Mouse (Mus musculus): ENCODE measurements around the gene 2810459M11Rik. TPM values are rescaled to one million over a fixed set of nuclear protein-coding genes. Genes with fewer than 3 reads are reported as not detected.
"Not testable (repeated sequence)": the region's sequence is repeated elsewhere in the genome, so short reads cannot be mapped to it uniquely, and the experiment has no call there.

The 2810459M11Rik gene
- 0.35 and 0.74 TPM in 2 replicates for polyA plus RNA-seq (2014; fragmentation: Nextera tagmentation; extraction: Ambion mirVana)

GRCm38 (mm10) chr1:86045848-86046805 is at the start of gene 2810459M11Rik:
Gene 2810459M11Rik (plus strand): TSS chr1:86045863.
- H3K27ac ChIP-seq (ENCODE audit: low read depth, low read length): no peak within 1 kb of the TSS
- peak within 1 kb of the TSS; percentile 97 for H3K4me2 ChIP-seq

GRCm38 (mm10) chr1:85997221-85997620 is 48.4 kb upstream of the 2810459M11Rik start:
- no peaks in the 10 kb centered on the region for H3K4me1 ChIP-seq (ENCODE audit: control insufficient read depth, insufficient read depth, low read length)
- H3K27me3 ChIP-seq (ENCODE audit: control insufficient read depth, insufficient read depth, low read length): no peaks in the 10 kb centered on the region
- H3K27ac ChIP-seq (ENCODE audit: low read depth, low read length): no peak overlapping the region
- no peak overlapping the region for H3K4me3 ChIP-seq (ENCODE audit: low read depth, low read length)
- H3K36me3 ChIP-seq (ENCODE audit: control insufficient read depth, insufficient read depth, low read length): no peaks in the 10 kb centered on the region
- no peak overlapping the region for H3K4me2 ChIP-seq
- 78% methylated on average over 1 of the region's 1 CpGs for WGBS (ENCODE audit: insufficient replicate concordance)
- H3K9ac ChIP-seq (ENCODE audit: low read depth, low read length): no peak overlapping the region
- H3K9me3 ChIP-seq (replicated peaks; ENCODE audit: control insufficient read depth, low read length): no peaks in the 10 kb centered on the region
- ATAC-seq (replicated peaks; ENCODE audit: insufficient number of reproducible peaks, low FRiP score, low TSS enrichment): no peak

More at GRCm38 (mm10) chr1:86045848-86046805, at the start of gene 2810459M11Rik:
- peak within 1 kb of the TSS; percentile 59 for H3K9ac ChIP-seq (ENCODE audit: low read depth, low read length)
- no peaks in the 10 kb centered on the region for H3K36me3 ChIP-seq (ENCODE audit: control insufficient read depth, insufficient read depth, low read length)
- under 1% methylated on average over 101 of the region's 110 CpGs for WGBS (ENCODE audit: insufficient replicate concordance)
- ATAC-seq (replicated peaks; ENCODE audit: insufficient number of reproducible peaks, low FRiP score, low TSS enrichment): peak; percentile 53; the same call in 1 of the 2 replicates
- peaks cover 52% of the 10 kb centered on the region for H3K27me3 ChIP-seq (ENCODE audit: control insufficient read depth, insufficient read depth, low read length)
- no peaks in the 10 kb centered on the region; the same call in 1 of the 2 replicates for H3K9me3 ChIP-seq (replicated peaks; ENCODE audit: control insufficient read depth, low read length)
- peak within 1 kb of the TSS; percentile 57 for H3K4me3 ChIP-seq (ENCODE audit: low read depth, low read length)
- H3K4me1 ChIP-seq (ENCODE audit: control insufficient read depth, insufficient read depth, low read length): peaks cover 4% of the 10 kb centered on the region; the same call in 1 of the 2 replicates

GRCm38 (mm10) chr1:85998012-85998411 is 47.7 kb upstream of the 2810459M11Rik start:
- 78% methylated on average over 4 of the region's 4 CpGs for WGBS (ENCODE audit: insufficient replicate concordance)
- Histone ChIP-seq H3K4me1 (ENCODE audit: control insufficient read depth, insufficient read depth, low read length) (no peaks in the 10 kb centered on the region), H3K9ac (ENCODE audit: low read depth, low read length) (no peak overlapping the region), H3K4me3 (ENCODE audit: low read depth, low read length) (no peak overlapping the region), H3K9me3 (replicated peaks; ENCODE audit: control insufficient read depth, low read length) (no peaks in the 10 kb centered on the region), H3K4me2 (no peak overlapping the region), H3K27me3 (ENCODE audit: control insufficient read depth, insufficient read depth, low read length) (no peaks in the 10 kb centered on the region), H3K36me3 (ENCODE audit: control insufficient read depth, insufficient read depth, low read length) (no peaks in the 10 kb centered on the region), H3K27ac (ENCODE audit: low read depth, low read length) (no peak overlapping the region)
- no peak for ATAC-seq (replicated peaks; ENCODE audit: insufficient number of reproducible peaks, low FRiP score, low TSS enrichment)

- no peak overlapping the region for H3K27ac ChIP-seq (ENCODE audit: low read depth, low read length)
- H3K4me1 ChIP-seq (ENCODE audit: control insufficient read depth, insufficient read depth, low read length): no peaks in the 10 kb centered on the region
- H3K36me3 ChIP-seq (ENCODE audit: control insufficient read depth, insufficient read depth, low read length): no peaks in the 10 kb centered on the region
- H3K27me3 ChIP-seq (ENCODE audit: control insufficient read depth, insufficient read depth, low read length): no peaks in the 10 kb centered on the region
- H3K4me2 ChIP-seq: no peak overlapping the region
- H3K4me3 ChIP-seq (ENCODE audit: low read depth, low read length): no peak overlapping the region
- ATAC-seq (replicated peaks; ENCODE audit: insufficient number of reproducible peaks, low FRiP score, low TSS enrichment): no peak
- H3K9me3 ChIP-seq (replicated peaks; ENCODE audit: control insufficient read depth, low read length): no peaks in the 10 kb centered on the region
- no peak overlapping the region for H3K9ac ChIP-seq (ENCODE audit: low read depth, low read length)
- WGBS (ENCODE audit: insufficient replicate concordance): 75% methylated on average over 18 of the region's 18 CpGs
Measured at GRCm38 (mm10) chr1:85999853-86000570, 45.7 kb upstream of the 2810459M11Rik start.

GRCm38 (mm10) chr1:86005540-86005939 is 40.1 kb upstream of the 2810459M11Rik start:
- ATAC-seq (replicated peaks; ENCODE audit: insufficient number of reproducible peaks, low FRiP score, low TSS enrichment): no peak
- H3K9ac ChIP-seq (ENCODE audit: low read depth, low read length): no peak overlapping the region
- no peak overlapping the region for H3K27ac ChIP-seq (ENCODE audit: low read depth, low read length)
- H3K4me2 ChIP-seq: no peak overlapping the region
- H3K27me3 ChIP-seq (ENCODE audit: control insufficient read depth, insufficient read depth, low read length): no peaks in the 10 kb centered on the region
- H3K4me3 ChIP-seq (ENCODE audit: low read depth, low read length): no peak overlapping the region
- 88% methylated on average over 10 of the region's 10 CpGs for WGBS (ENCODE audit: insufficient replicate concordance)
- H3K9me3 ChIP-seq (replicated peaks; ENCODE audit: control insufficient read depth, low read length): no peaks in the 10 kb centered on the region
- H3K4me1 ChIP-seq (ENCODE audit: control insufficient read depth, insufficient read depth, low read length): no peaks in the 10 kb centered on the region; the same call in 1 of the 2 replicates
- no peaks in the 10 kb centered on the region for H3K36me3 ChIP-seq (ENCODE audit: control insufficient read depth, insufficient read depth, low read length)

GRCm38 (mm10) chr1:86006040-86006439 is 39.6 kb upstream of the 2810459M11Rik start:
- Histone ChIP-seq H3K9ac (ENCODE audit: low read depth, low read length) (no peak overlapping the region), H3K36me3 (ENCODE audit: control insufficient read depth, insufficient read depth, low read length) (no peaks in the 10 kb centered on the region), H3K4me2 (no peak overlapping the region), H3K4me1 (ENCODE audit: control insufficient read depth, insufficient read depth, low read length) (no peaks in the 10 kb centered on the region; the same call in 1 of the 2 replicates), H3K9me3 (replicated peaks; ENCODE audit: control insufficient read depth, low read length) (no peaks in the 10 kb centered on the region), H3K4me3 (ENCODE audit: low read depth, low read length) (no peak overlapping the region), H3K27ac (ENCODE audit: low read depth, low read length) (no peak overlapping the region), H3K27me3 (ENCODE audit: control insufficient read depth, insufficient read depth, low read length) (no peaks in the 10 kb centered on the region)
- WGBS (ENCODE audit: insufficient replicate concordance): 83% methylated on average over 6 of the region's 6 CpGs
- ATAC-seq (replicated peaks; ENCODE audit: insufficient number of reproducible peaks, low FRiP score, low TSS enrichment): no peak

GRCm38 (mm10) chr1:86007778-86008177 is 37.9 kb upstream of the 2810459M11Rik start:
- peak overlapping the region; percentile 39 for H3K4me2 ChIP-seq
- WGBS (ENCODE audit: insufficient replicate concordance): 5% methylated on average over 7 of the region's 7 CpGs
- H3K9ac ChIP-seq (ENCODE audit: low read depth, low read length): no peak overlapping the region

GRCm38 (mm10) chr1:86015758-86016157 is 29.9 kb upstream of the 2810459M11Rik start:
- not testable (repeated sequence) for H3K4me3 ChIP-seq (ENCODE audit: low read depth, low read length); ATAC-seq (replicated peaks; ENCODE audit: insufficient number of reproducible peaks, low FRiP score, low TSS enrichment); H3K4me1 ChIP-seq (ENCODE audit: control insufficient read depth, insufficient read depth, low read length); H3K9ac ChIP-seq (ENCODE audit: low read depth, low read length); H3K36me3 ChIP-seq (ENCODE audit: control insufficient read depth, insufficient read depth, low read length); H3K4me2 ChIP-seq; H3K27ac ChIP-seq (ENCODE audit: low read depth, low read length); H3K9me3 ChIP-seq (replicated peaks; ENCODE audit: control insufficient read depth, low read length)
- peaks cover 30% of the 10 kb centered on the region for H3K27me3 ChIP-seq (ENCODE audit: control insufficient read depth, insufficient read depth, low read length)
- 87% methylated on average over 9 of the region's 9 CpGs for WGBS (ENCODE audit: insufficient replicate concordance)

More at GRCm38 (mm10) chr1:86007778-86008177, 37.9 kb upstream of the 2810459M11Rik start:
- Histone ChIP-seq H3K27me3 (ENCODE audit: control insufficient read depth, insufficient read depth, low read length) (no peaks in the 10 kb centered on the region), H3K9me3 (replicated peaks; ENCODE audit: control insufficient read depth, low read length) (0 out of 2 replicates have a peak, but pooled peaks cover 2% of the 10 kb centered on the region), H3K27ac (ENCODE audit: low read depth, low read length) (no peak overlapping the region), H3K4me1 (ENCODE audit: control insufficient read depth, insufficient read depth, low read length) (no peaks in the 10 kb centered on the region; the same call in 1 of the 2 replicates), H3K36me3 (ENCODE audit: control insufficient read depth, insufficient read depth, low read length) (no peaks in the 10 kb centered on the region), H3K4me3 (ENCODE audit: low read depth, low read length) (no peak overlapping the region)
- ATAC-seq (replicated peaks; ENCODE audit: insufficient number of reproducible peaks, low FRiP score, low TSS enrichment): no peak

Measured in heart, embryonic 11.5 days (tissue).